Mouse (Mus musculus) megakaryocyte-erythroid progenitor cell, adult 5-6 weeks (primary cell): ENCODE data around the gene Lrrc74a. TPM values are rescaled to one million over a fixed set of nuclear protein-coding genes. Genes with fewer than 3 reads are reported as not detected.

Experiments
- ATAC-seq: replicated peaks from 2 replicates; pipeline ENCODE4 v1.8.0; 2016; ENCODE audit warnings: mild to moderate bottlenecking, inconsistent platforms; ENCODE audit not compliant: severe bottlenecking, poor library complexity, low FRiP score, low TSS enrichment
- total RNA-seq, 2 experiments: library from RNA; stranded (forward) in 1 of 2; stranded (reverse) in 1 of 2; fragments of 200-1000, 215-1000 nt in 1 of 2; fragments of >200 nt in 1 of 2; fragmentation: Nextera tagmentation in 1 of 2; gene quantifications; 2 replicates each; pipeline ENCODE4 v1.2.3; 2014 to 2017

Gene Lrrc74a
- total RNA-seq, 2 experiments from 2014 or later: not detected

GRCm38 (mm10) chr12:86715401-86715800 lies 18.8 kb upstream of the Lrrc74a start:
- 0 out of 2 replicates have a peak, but pooled peaks have one; percentile 48 for ATAC-seq

- ATAC-seq: no peak
Measured at GRCm38 (mm10) chr12:86716962-86717361, 17.2 kb upstream of the Lrrc74a start.

- ATAC-seq: no peak
Measured at GRCm38 (mm10) chr12:86719961-86720639, 14.1 kb upstream of the Lrrc74a start.

GRCm38 (mm10) chr12:86721453-86721852 lies 12.7 kb upstream of the Lrrc74a start:
- ATAC-seq: no peak

- no peak for ATAC-seq
Measured at GRCm38 (mm10) chr12:86724300-86724699, 9.9 kb upstream of the Lrrc74a start.

- ATAC-seq: peak; percentile 35; the same call in 1 of the 2 replicates
Measured at GRCm38 (mm10) chr12:86725706-86726105, 8.5 kb upstream of the Lrrc74a start.

- ATAC-seq: peak; percentile 99
Measured at GRCm38 (mm10) chr12:86726120-86726640, 8.0 kb upstream of the Lrrc74a start, which contains the start of gene Angel1. Gene Angel1 (minus strand): TSS chr12:86726460.

- no peak for ATAC-seq
Measured at GRCm38 (mm10) chr12:86761036-86761435, 26.9 kb downstream of the Lrrc74a start.

GRCm38 (mm10) chr12:86764060-86764459 lies 29.9 kb downstream of the Lrrc74a start:
- ATAC-seq: no peak

- no peak for ATAC-seq
Measured at GRCm38 (mm10) chr12:86766467-86766866, 32.3 kb downstream of the Lrrc74a start.

- ATAC-seq: peak; percentile 54
Measured at GRCm38 (mm10) chr12:86767868-86768631, 33.9 kb downstream of the Lrrc74a start.

GRCm38 (mm10) chr12:86768986-86769580 lies 34.9 kb downstream of the Lrrc74a start:
- ATAC-seq: peak; percentile 76

- ATAC-seq: no peak
Measured at GRCm38 (mm10) chr12:86769819-86770218, 35.6 kb downstream of the Lrrc74a start.

- ATAC-seq: no peak
Measured at GRCm38 (mm10) chr12:86770261-86770670, 36.1 kb downstream of the Lrrc74a start.

- no peak for ATAC-seq
Measured at GRCm38 (mm10) chr12:86770927-86771326, 36.8 kb downstream of the Lrrc74a start.

- peak; percentile 85 for ATAC-seq
Measured at GRCm38 (mm10) chr12:86771823-86772427, 37.8 kb downstream of the Lrrc74a start.

GRCm38 (mm10) chr12:86772551-86772950 lies 38.4 kb downstream of the Lrrc74a start:
- ATAC-seq: no peak

GRCm38 (mm10) chr12:86775561-86776280 lies 41.6 kb downstream of the Lrrc74a start:
- no peak for ATAC-seq

GRCm38 (mm10) chr12:86776341-86776860 lies 42.2 kb downstream of the Lrrc74a start:
- no peak for ATAC-seq
